9 mouse cellular contexts compared by ENCODE assay signal in the genomic region with DNA sequence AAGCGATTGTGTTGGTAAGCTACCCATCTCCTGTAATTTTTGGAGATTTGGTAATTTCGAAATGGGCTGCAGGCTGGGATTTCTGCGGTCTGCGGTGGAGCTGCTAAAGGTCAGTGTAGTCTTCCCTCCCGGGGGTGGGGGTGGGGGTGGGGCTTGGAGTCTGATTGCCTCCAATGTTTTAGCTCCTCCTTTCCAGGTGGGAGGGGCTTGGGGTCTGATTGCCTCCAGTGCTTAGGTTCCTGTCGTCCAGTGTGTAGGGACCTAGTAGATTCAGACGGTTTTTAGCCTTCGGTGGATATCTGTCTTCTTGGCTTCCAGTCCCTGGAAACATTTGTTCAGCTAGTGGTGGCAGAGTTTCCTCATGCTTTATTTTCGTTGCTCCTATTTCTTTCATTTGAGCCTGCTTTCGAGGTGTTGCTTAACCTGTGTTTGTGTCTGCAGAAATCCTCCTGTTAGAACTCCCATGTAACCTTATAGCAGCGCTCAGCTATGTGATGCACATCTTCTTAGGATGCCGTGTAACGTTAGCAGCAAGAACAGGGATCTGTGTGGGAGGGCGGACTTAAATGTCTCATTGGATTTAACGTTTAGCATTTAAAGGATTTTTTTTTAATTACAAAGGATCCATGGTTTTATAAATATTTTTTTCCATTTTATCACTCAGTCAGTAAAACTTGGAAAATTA.
DNase-seq lines count a peak whose midpoint lies in the region; ATAC-seq and TF ChIP-seq lines count a peak whose summit lies in the region.
"Had no signal": no experiment of that assay in that cellular context is flagged by ENCODE, and none has a peak within 500 bp of the region (broad histone marks: within the 10 kb centered on the region; RNA-seq: fewer than 3 reads in every experiment).

No protein-coding gene starts in this region.

- no peaks in the 10 kb centered on the region for H3K4me1 ChIP-seq in forebrain, postnatal 0 days (ENCODE audit: insufficient read depth)
- H3K4me1 ChIP-seq in intestine, postnatal 0 days (replicated peaks; ENCODE audit: control insufficient read depth, insufficient read depth, low read length), result no peaks in the 10 kb centered on the region
- no peaks in the 10 kb centered on the region for H3K4me1 ChIP-seq in liver, embryonic 15.5 days (replicated peaks)
- peaks cover 7% of the 10 kb centered on the region for H3K4me1 ChIP-seq in neural tube, embryonic 15.5 days

- H3K4me2 ChIP-seq in forebrain, postnatal 0 days (ENCODE audit: low read depth), result 0 out of 2 replicates have a peak overlapping the region, but pooled peaks have one; percentile 14
- peak overlapping the region; percentile 48 for H3K4me2 ChIP-seq in intestine, postnatal 0 days (replicated peaks; ENCODE audit: low read depth)
- peak overlapping the region; percentile 23 for H3K4me2 ChIP-seq in liver, embryonic 15.5 days
- peak overlapping the region; percentile 42 for H3K4me2 ChIP-seq in neural tube, embryonic 15.5 days

- no peak overlapping the region for H3K4me3 ChIP-seq in forebrain, postnatal 0 days (ENCODE audit: low read depth, low read length)
- no peak overlapping the region; the same call in 1 of the 2 replicates for H3K4me3 ChIP-seq in intestine, postnatal 0 days (ENCODE audit: low read depth, low read length)
- H3K4me3 ChIP-seq in liver, embryonic 15.5 days (replicated peaks), result peak overlapping the region; percentile 14; the same call in 1 of the 2 replicates
- 0 out of 2 replicates have a peak overlapping the region, but pooled peaks have one; percentile 6 for H3K4me3 ChIP-seq in neural tube, embryonic 15.5 days (replicated peaks)

- 23% methylated on average over 15 of the region's 15 CpGs for WGBS in forebrain, postnatal 0 days
- 21% methylated on average over 15 of the region's 15 CpGs for whole genome bisulfite sequencing in intestine, postnatal 0 days
- 17% methylated on average over 15 of the region's 15 CpGs for WGBS in liver, embryonic 15.5 days (ENCODE audit: insufficient replicate concordance)
- WGBS in neural tube, embryonic 15.5 days, result 26% methylated on average over 15 of the region's 15 CpGs

- no peaks in the 10 kb centered on the region for H3K36me3 ChIP-seq in forebrain, postnatal 0 days (ENCODE audit: insufficient read depth)
- no peaks in the 10 kb centered on the region for H3K36me3 ChIP-seq in intestine, postnatal 0 days (ENCODE audit: control insufficient read depth, insufficient read depth)
- H3K36me3 ChIP-seq in liver, embryonic 15.5 days (replicated peaks), result no peaks in the 10 kb centered on the region
- H3K36me3 ChIP-seq in neural tube, embryonic 15.5 days, result no peaks in the 10 kb centered on the region

- TF ChIP-seq CTCF in forebrain, postnatal 0 days (IDR thresholded peaks at IDR 0.05; ENCODE audit: low read depth), result no peak
- TF ChIP-seq CTCF in intestine, postnatal 0 days (IDR thresholded peaks at IDR 0.05; ENCODE audit: low read depth), result no peak

- H3K27me3 ChIP-seq in forebrain, postnatal 0 days (ENCODE audit: insufficient read depth, low read length), result no peaks in the 10 kb centered on the region
- no peaks in the 10 kb centered on the region for H3K27me3 ChIP-seq in intestine, postnatal 0 days (replicated peaks; ENCODE audit: control insufficient read depth, insufficient read depth, low read length)
- H3K27me3 ChIP-seq in liver, embryonic 15.5 days, result no peaks in the 10 kb centered on the region
- no peaks in the 10 kb centered on the region for H3K27me3 ChIP-seq in neural tube, embryonic 15.5 days (replicated peaks)
- H3K27me3 ChIP-seq: Patski had no signal

- H3K9ac ChIP-seq in forebrain, postnatal 0 days, result no peak overlapping the region
- no peak overlapping the region for H3K9ac ChIP-seq in intestine, postnatal 0 days (ENCODE audit: low read depth, low read length)
- H3K9ac ChIP-seq in liver, embryonic 15.5 days, result no peak overlapping the region
- no peak overlapping the region for H3K9ac ChIP-seq in neural tube, embryonic 15.5 days (replicated peaks)

- peak; percentile 32 for DNase-seq in ovary, adult 18-20 months (ENCODE audit: low spot score)
- DNase-seq in ovary, postnatal 14 days (ENCODE audit: low spot score), result no peak
- DNase-seq in forebrain, postnatal 0 days, result peak; percentile 12
- no peak for DNase-seq in ovary, postnatal 36 days (ENCODE audit: low spot score)
- DNase-seq in left cerebral cortex, adult 18-20 months (ENCODE audit: low spot score in 2 of 2), result no peak

- H3K9me3 ChIP-seq in forebrain, postnatal 0 days (ENCODE audit: low read length), result no peaks in the 10 kb centered on the region
- no peaks in the 10 kb centered on the region for H3K9me3 ChIP-seq in intestine, postnatal 0 days (ENCODE audit: control insufficient read depth)
- H3K9me3 ChIP-seq in liver, embryonic 15.5 days (replicated peaks), result no peaks in the 10 kb centered on the region
- no peaks in the 10 kb centered on the region for H3K9me3 ChIP-seq in neural tube, embryonic 15.5 days (replicated peaks)

- no peak overlapping the region for H3K27ac ChIP-seq in forebrain, postnatal 0 days (ENCODE audit: low read depth, low read length)
- H3K27ac ChIP-seq in intestine, postnatal 0 days (ENCODE audit: low read depth, low read length), result no peak overlapping the region
- no peak overlapping the region for H3K27ac ChIP-seq in liver, embryonic 15.5 days (replicated peaks)
- H3K27ac ChIP-seq in neural tube, embryonic 15.5 days (replicated peaks), result no peak overlapping the region

- ATAC-seq in forebrain, postnatal 0 days, result no peak
- ATAC-seq in intestine, postnatal 0 days, result no peak
- ATAC-seq in liver, embryonic 15.5 days (ENCODE audit: insufficient read depth), result 0 out of 2 replicates have a peak, but pooled peaks have one; percentile 40
- ATAC-seq in neural tube, embryonic 15.5 days (ENCODE audit: low FRiP score), result no peak
- ATAC-seq: Patski had no signal

Comparison
In these comparisons a context has a peak if more than half of its experiments do, and no peak if none do; other contexts are left out.
1. DNase-seq: peak in ovary, adult 18-20 months (single experiment) and forebrain, postnatal 0 days (single experiment); none in ovary, postnatal 14 days (single experiment), ovary, postnatal 36 days (single experiment) and left cerebral cortex, adult 18-20 months (0 of 2).
2. H3K4me3 ChIP-seq: peak in liver, embryonic 15.5 days (single experiment) and neural tube, embryonic 15.5 days (single experiment); none in forebrain, postnatal 0 days (single experiment) and intestine, postnatal 0 days (single experiment).
3. Peak in every context shown above with its lines, with median percentiles within 50 percentile points of each other: H3K4me2 ChIP-seq.